Mouse (Mus musculus): ENCODE measurements around the gene Cd2. TPM values are rescaled to one million over a fixed set of nuclear protein-coding genes. Genes with fewer than 3 reads are reported as not detected.

The Cd2 gene
- polyA plus RNA-seq, 1 experiment: 3.8 TPM

DNA sequence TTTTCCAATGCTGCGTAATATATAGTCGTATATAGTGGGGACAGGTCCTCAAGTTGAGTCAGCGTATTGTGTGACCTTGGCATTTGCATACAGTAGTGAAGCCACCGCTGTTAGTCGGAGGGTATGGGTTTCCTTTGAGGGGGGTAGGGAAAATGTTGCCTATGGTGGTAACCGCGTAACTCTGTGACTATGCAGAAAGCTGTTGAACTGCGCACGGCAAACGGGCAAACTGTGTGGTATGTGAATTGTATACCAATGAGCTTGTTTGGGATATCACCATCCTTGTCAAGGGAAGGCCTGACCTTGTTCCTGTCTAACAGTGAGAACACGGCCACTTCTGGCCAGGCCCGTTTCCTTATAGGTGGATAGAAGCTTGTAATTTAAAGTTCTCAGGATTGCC lies 1.9 kb downstream of the Cd2 start:
- Histone ChIP-seq H3K27ac (ENCODE audit: insufficient read depth, low read depth, low read length) (no peak overlapping the region), H3K4me3 (ENCODE audit: insufficient read depth, low read depth, low read length) (no peak overlapping the region), H3K27me3 (replicated peaks; ENCODE audit: control insufficient read depth, insufficient read depth, low read length) (no peaks in the 10 kb centered on the region), H3K36me3 (ENCODE audit: control insufficient read depth, insufficient read depth, low read length) (no peaks in the 10 kb centered on the region), H3K4me1 (ENCODE audit: control insufficient read depth, insufficient read depth, low read length) (no peaks in the 10 kb centered on the region)
- no peak for TF ChIP-seq POLR2A (IDR thresholded peaks at IDR 0.05; ENCODE audit: low read depth, low read length)
- no peak for TF ChIP-seq CTCF (conservative IDR thresholded peaks at IDR 0.05; ENCODE audit: insufficient read depth, insufficient read length, low read depth, low read length)
- WGBS: 91% methylated on average over 12 of the region's 12 CpGs
- DNase-seq: no peak

- TF ChIP-seq POLR2A (IDR thresholded peaks at IDR 0.05; ENCODE audit: low read depth, low read length) (no peak), CTCF (conservative IDR thresholded peaks at IDR 0.05; ENCODE audit: insufficient read depth, insufficient read length, low read depth, low read length) (no peak)
- H3K27ac ChIP-seq (ENCODE audit: insufficient read depth, low read depth, low read length): no peak overlapping the region
- 91% methylated on average over 5 of the region's 5 CpGs for WGBS
- H3K4me1 ChIP-seq (ENCODE audit: control insufficient read depth, insufficient read depth, low read length): no peaks in the 10 kb centered on the region
- H3K4me3 ChIP-seq (ENCODE audit: insufficient read depth, low read depth, low read length): no peak overlapping the region
- H3K36me3 ChIP-seq (ENCODE audit: control insufficient read depth, insufficient read depth, low read length): no peaks in the 10 kb centered on the region
- H3K27me3 ChIP-seq (replicated peaks; ENCODE audit: control insufficient read depth, insufficient read depth, low read length): no peaks in the 10 kb centered on the region
- DNase-seq: no peak
These were observed 2.6 kb downstream of the Cd2 start for GRCm38 (mm10) chr3:101285021-101285615.

DNA sequence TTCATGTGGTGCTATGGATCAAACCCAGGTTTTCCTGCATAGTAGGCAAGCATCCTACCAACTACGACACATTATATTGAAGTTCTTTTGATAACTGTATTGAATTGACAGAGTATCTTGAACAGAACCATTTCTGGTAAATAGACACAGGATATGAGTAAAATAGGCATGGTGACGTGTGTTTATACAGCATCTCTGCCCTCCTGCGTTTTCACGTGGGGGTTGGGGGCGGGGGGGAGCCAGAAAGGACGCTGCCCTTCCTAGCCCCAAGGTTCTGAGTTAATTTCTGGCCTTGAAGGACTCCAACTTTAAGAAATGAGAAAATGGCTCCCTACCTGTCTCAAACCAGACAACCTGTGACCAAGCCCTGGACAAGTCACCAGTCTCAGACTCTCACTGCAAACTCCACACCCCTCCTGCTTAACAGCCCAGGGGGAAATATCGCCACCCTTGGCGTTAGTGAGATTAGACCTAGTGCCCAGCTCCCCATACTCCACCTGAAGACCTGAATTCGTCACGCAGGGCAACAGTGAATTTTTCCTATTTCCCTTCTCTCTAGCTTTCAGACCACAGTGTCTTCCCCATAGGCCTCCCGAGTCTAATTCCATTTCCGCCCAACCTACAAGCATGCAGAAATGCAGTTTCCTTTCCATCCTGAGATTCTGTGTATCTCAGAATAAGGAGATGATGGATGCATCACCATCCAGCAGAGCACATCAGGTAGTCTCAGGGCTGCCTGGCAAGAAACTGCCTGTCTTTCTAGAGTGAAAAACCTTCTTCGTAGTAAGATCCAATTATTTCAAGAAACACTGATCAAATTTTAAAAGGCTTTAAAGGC lies 3.7 kb downstream of the Cd2 start:
- no peaks in the 10 kb centered on the region for H3K36me3 ChIP-seq (ENCODE audit: control insufficient read depth, insufficient read depth, low read length)
- H3K4me1 ChIP-seq (ENCODE audit: control insufficient read depth, insufficient read depth, low read length): no peaks in the 10 kb centered on the region
- H3K27ac ChIP-seq (ENCODE audit: insufficient read depth, low read depth, low read length): no peak overlapping the region
- DNase-seq: no peak
- H3K4me3 ChIP-seq (ENCODE audit: insufficient read depth, low read depth, low read length): no peak overlapping the region
- no peak for TF ChIP-seq CTCF (conservative IDR thresholded peaks at IDR 0.05; ENCODE audit: insufficient read depth, insufficient read length, low read depth, low read length)
- WGBS: 91% methylated on average over 13 of the region's 13 CpGs
- no peaks in the 10 kb centered on the region for H3K27me3 ChIP-seq (replicated peaks; ENCODE audit: control insufficient read depth, insufficient read depth, low read length)

GRCm38 (mm10) chr3:101283441-101283840 lies 4.3 kb downstream of the Cd2 start:
- H3K4me1 ChIP-seq (ENCODE audit: control insufficient read depth, insufficient read depth, low read length): no peaks in the 10 kb centered on the region
- no peaks in the 10 kb centered on the region for H3K36me3 ChIP-seq (ENCODE audit: control insufficient read depth, insufficient read depth, low read length)
- 83% methylated on average over 4 of the region's 4 CpGs for WGBS
- no peak overlapping the region for H3K4me3 ChIP-seq (ENCODE audit: insufficient read depth, low read depth, low read length)
- H3K27ac ChIP-seq (ENCODE audit: insufficient read depth, low read depth, low read length): no peak overlapping the region
- DNase-seq: no peak
- H3K27me3 ChIP-seq (replicated peaks; ENCODE audit: control insufficient read depth, insufficient read depth, low read length): no peaks in the 10 kb centered on the region
- TF ChIP-seq POLR2A (IDR thresholded peaks at IDR 0.05; ENCODE audit: low read depth, low read length): no peak
- no peak for TF ChIP-seq CTCF (conservative IDR thresholded peaks at IDR 0.05; ENCODE audit: insufficient read depth, insufficient read length, low read depth, low read length)

DNA sequence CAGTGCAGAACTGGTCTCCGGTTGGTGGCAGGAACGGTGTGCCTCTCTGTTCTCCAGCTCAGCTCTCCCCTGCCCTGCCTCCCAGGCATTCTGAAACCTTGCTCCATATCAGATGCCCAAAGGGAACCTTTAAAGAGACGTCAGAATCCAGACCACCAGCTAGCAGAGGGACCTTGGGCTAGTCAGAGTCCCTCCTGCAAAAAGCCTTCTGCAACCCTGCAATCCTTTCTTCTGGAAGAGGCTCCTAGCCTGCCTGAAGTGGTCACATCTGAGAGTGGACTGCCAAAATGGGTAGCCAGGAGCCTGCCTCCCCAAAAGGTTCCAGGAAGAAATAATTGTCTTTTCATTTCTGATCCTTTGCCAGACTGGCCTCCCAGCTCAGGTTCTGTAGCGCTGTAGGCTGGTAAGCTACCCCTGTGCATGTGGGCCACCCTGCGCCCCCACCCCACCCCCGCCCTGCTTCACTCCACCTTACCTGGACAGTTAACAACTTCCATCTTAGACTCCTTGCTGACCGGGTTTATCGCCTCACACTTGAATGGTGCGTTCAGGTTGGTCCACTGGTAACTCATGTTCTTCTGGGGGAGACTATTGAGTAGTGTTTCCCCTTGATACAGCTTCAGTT lies 5.1 kb downstream of the Cd2 start:
- H3K27ac ChIP-seq (ENCODE audit: insufficient read depth, low read depth, low read length): no peak overlapping the region
- H3K4me3 ChIP-seq (ENCODE audit: insufficient read depth, low read depth, low read length): no peak overlapping the region
- no peaks in the 10 kb centered on the region for H3K36me3 ChIP-seq (ENCODE audit: control insufficient read depth, insufficient read depth, low read length)
- H3K27me3 ChIP-seq (replicated peaks; ENCODE audit: control insufficient read depth, insufficient read depth, low read length): no peaks in the 10 kb centered on the region
- H3K4me1 ChIP-seq (ENCODE audit: control insufficient read depth, insufficient read depth, low read length): no peaks in the 10 kb centered on the region
- DNase-seq: no peak
- TF ChIP-seq POLR2A (IDR thresholded peaks at IDR 0.05; ENCODE audit: low read depth, low read length): no peak
- TF ChIP-seq CTCF (conservative IDR thresholded peaks at IDR 0.05; ENCODE audit: insufficient read depth, insufficient read length, low read depth, low read length): no peak
- 93% methylated on average over 9 of the region's 9 CpGs for WGBS

DNA sequence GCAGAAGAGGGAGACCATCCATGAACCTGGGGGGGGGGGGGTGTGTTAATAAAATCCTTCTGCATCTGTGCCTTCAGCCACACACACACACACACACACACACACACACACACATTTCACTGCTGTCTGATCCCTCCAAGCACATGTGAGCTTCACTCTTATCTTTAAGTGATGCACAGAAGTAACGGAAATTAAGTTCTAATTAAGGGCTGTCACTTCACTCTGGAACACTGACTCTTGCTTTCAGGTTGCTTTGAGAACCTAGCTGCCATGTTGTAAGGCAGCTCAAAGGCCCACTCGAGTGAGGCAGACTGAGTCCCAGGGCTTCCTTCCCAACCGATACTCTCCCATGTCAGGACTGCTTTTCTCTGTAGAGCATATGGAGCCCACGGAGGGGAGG lies 5.9 kb downstream of the Cd2 start:
- 75% methylated on average over 4 of the region's 4 CpGs for WGBS
- no peak for TF ChIP-seq POLR2A (IDR thresholded peaks at IDR 0.05; ENCODE audit: low read depth, low read length)
- TF ChIP-seq CTCF (conservative IDR thresholded peaks at IDR 0.05; ENCODE audit: insufficient read depth, insufficient read length, low read depth, low read length): no peak
- Histone ChIP-seq H3K4me3 (ENCODE audit: insufficient read depth, low read depth, low read length) (no peak overlapping the region), H3K4me1 (ENCODE audit: control insufficient read depth, insufficient read depth, low read length) (no peaks in the 10 kb centered on the region), H3K27ac (ENCODE audit: insufficient read depth, low read depth, low read length) (no peak overlapping the region), H3K27me3 (replicated peaks; ENCODE audit: control insufficient read depth, insufficient read depth, low read length) (no peaks in the 10 kb centered on the region), H3K36me3 (ENCODE audit: control insufficient read depth, insufficient read depth, low read length) (no peaks in the 10 kb centered on the region)
- no peak for DNase-seq
